Mouse (Mus musculus): Measurements from ENCODE around the gene Cntnap2.

DNA sequence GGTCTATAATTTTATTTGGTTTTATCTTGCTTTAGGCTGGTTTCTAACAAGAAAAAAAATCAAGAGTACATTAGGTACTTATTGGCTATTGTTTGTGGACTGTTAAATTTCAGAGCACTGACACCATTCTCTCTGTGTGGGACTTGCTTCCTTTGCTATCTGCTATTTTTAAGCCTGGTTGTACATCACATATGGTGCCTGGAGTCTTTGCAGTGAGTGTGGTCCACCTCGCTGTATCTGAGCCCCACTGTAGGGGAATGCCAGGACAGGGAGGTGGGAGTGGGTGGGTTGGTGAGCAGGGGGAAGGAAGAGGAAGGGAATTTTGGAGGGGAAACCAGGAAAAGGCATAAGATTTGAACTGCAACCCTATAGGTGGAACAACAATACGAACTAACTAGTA, 1504.3 kb downstream of the Cntnap2 start:
- no peak for TF ChIP-seq TCF12 (IDR thresholded peaks at IDR 0.05; ENCODE audit: low read depth, low read length)
- TF ChIP-seq POLR2A (IDR thresholded peaks at IDR 0.05; ENCODE audit: low read depth, low read length) = no peak
